Mouse (Mus musculus): ENCODE measurements around the gene Olfr1247. TPM values are rescaled to one million over a fixed set of nuclear protein-coding genes. Genes with fewer than 3 reads are reported as not detected.
"Not testable (repeated sequence)": the region's sequence is repeated elsewhere in the genome, so short reads cannot be mapped to it uniquely, and the experiment has no call there.

The Olfr1247 gene
- not detected in 2 replicates for polyA plus RNA-seq (2016; fragmentation: Nextera tagmentation; extraction: Ambion mirVana)

GRCm38 (mm10) chr2:89614030-89614429 is at the start of gene Olfr1247:
Gene Olfr1247, minus strand, starts transcription at chr2:89614130.
- 78% methylated on average over 2 of the region's 2 CpGs for WGBS (ENCODE audit: insufficient replicate concordance)
- Histone ChIP-seq H3K9ac (no peak within 1 kb of the TSS), H3K4me1 (no peaks in the 10 kb centered on the region), H3K4me3 (no peak within 1 kb of the TSS), H3K27me3 (replicated peaks) (no peaks in the 10 kb centered on the region), H3K36me3 (no peaks in the 10 kb centered on the region), H3K27ac (no peak within 1 kb of the TSS), H3K9me3 (replicated peaks) (no peaks in the 10 kb centered on the region), H3K4me2 (no peak within 1 kb of the TSS)
- no peak for ATAC-seq

GRCm38 (mm10) chr2:89661367-89661766 is 47.4 kb upstream of the Olfr1247 start, which contains the start of gene Olfr1250:
Gene Olfr1250, minus strand, starts transcription at chr2:89661467.
- no peak for ATAC-seq

GRCm38 (mm10) chr2:89634883-89635282 is 21.0 kb upstream of the Olfr1247 start, which contains the start of gene Olfr1249:
Gene Olfr1249, minus strand, starts transcription at chr2:89634983.
- Histone ChIP-seq H3K4me2 (no peak within 1 kb of the TSS), H3K4me3 (no peak within 1 kb of the TSS), H3K27ac (no peak within 1 kb of the TSS), H3K4me1 (no peaks in the 10 kb centered on the region), H3K9ac (no peak within 1 kb of the TSS), H3K36me3 (no peaks in the 10 kb centered on the region), H3K27me3 (replicated peaks) (no peaks in the 10 kb centered on the region), H3K9me3 (replicated peaks) (no peaks in the 10 kb centered on the region)
- no peak for ATAC-seq
- WGBS (ENCODE audit: insufficient replicate concordance): 76% methylated on average over 2 of the region's 2 CpGs

More at GRCm38 (mm10) chr2:89661367-89661766, 47.4 kb upstream of the Olfr1247 start, which contains the start of gene Olfr1250:
- Histone ChIP-seq H3K4me3 (no peak within 1 kb of the TSS), H3K4me2 (no peak within 1 kb of the TSS), H3K27me3 (replicated peaks) (no peaks in the 10 kb centered on the region), H3K27ac (no peak within 1 kb of the TSS), H3K4me1 (no peaks in the 10 kb centered on the region), H3K36me3 (no peaks in the 10 kb centered on the region), H3K9ac (no peak within 1 kb of the TSS), H3K9me3 (replicated peaks) (no peaks in the 10 kb centered on the region)

GRCm38 (mm10) chr2:89618145-89618544 is 4.2 kb upstream of the Olfr1247 start, which contains the start of gene Olfr1248:
Gene Olfr1248, minus strand, starts transcription at chr2:89618245.
- ATAC-seq; H3K4me3 ChIP-seq; H3K4me2 ChIP-seq; H3K36me3 ChIP-seq; H3K9me3 ChIP-seq (replicated peaks); H3K27me3 ChIP-seq (replicated peaks); H3K4me1 ChIP-seq; H3K9ac ChIP-seq; H3K27ac ChIP-seq: not testable (repeated sequence)
- 86% methylated on average over 1 of the region's 1 CpGs for WGBS (ENCODE audit: insufficient replicate concordance)

GRCm38 (mm10) chr2:89593057-89593456 is 20.9 kb downstream of the Olfr1247 start, which contains the start of gene Olfr1246:
Gene Olfr1246, minus strand, starts transcription at chr2:89593157.
- no peak within 1 kb of the TSS for H3K4me2 ChIP-seq
- H3K9ac ChIP-seq: no peak within 1 kb of the TSS
- ATAC-seq: no peak
- no peaks in the 10 kb centered on the region for H3K4me1 ChIP-seq
- no peak within 1 kb of the TSS for H3K27ac ChIP-seq
- no peak within 1 kb of the TSS for H3K4me3 ChIP-seq
- no peaks in the 10 kb centered on the region for H3K27me3 ChIP-seq (replicated peaks)
- no peaks in the 10 kb centered on the region for H3K9me3 ChIP-seq (replicated peaks)
- 54% methylated on average over 2 of the region's 2 CpGs for WGBS (ENCODE audit: insufficient replicate concordance)
- H3K36me3 ChIP-seq: no peaks in the 10 kb centered on the region

GRCm38 (mm10) chr2:89578347-89578746 is 35.6 kb downstream of the Olfr1247 start, which contains the start of gene Olfr1245:
Gene Olfr1245, minus strand, starts transcription at chr2:89578447.
- Histone ChIP-seq H3K4me3 (no peak within 1 kb of the TSS), H3K27ac (no peak within 1 kb of the TSS), H3K27me3 (replicated peaks) (no peaks in the 10 kb centered on the region), H3K36me3 (no peaks in the 10 kb centered on the region), H3K4me2 (no peak within 1 kb of the TSS), H3K9ac (no peak within 1 kb of the TSS), H3K4me1 (no peaks in the 10 kb centered on the region), H3K9me3 (replicated peaks) (no peaks in the 10 kb centered on the region)
- no peak for ATAC-seq
- 50% methylated on average over 1 of the region's 1 CpGs for WGBS (ENCODE audit: insufficient replicate concordance)

GRCm38 (mm10) chr2:89562706-89563105 is 51.2 kb downstream of the Olfr1247 start:
- not testable (repeated sequence) for ATAC-seq; H3K9ac ChIP-seq; H3K4me1 ChIP-seq; H3K36me3 ChIP-seq; H3K4me2 ChIP-seq; H3K27me3 ChIP-seq (replicated peaks); H3K4me3 ChIP-seq; H3K27ac ChIP-seq; H3K9me3 ChIP-seq (replicated peaks)
- WGBS (ENCODE audit: insufficient replicate concordance): 40% methylated on average over 2 of the region's 2 CpGs

Other genes with a start within 250 kb of the Olfr1247 start
- gene Olfr1234, start 249.3 kb downstream of the Olfr1247 start, polyA plus RNA-seq (2016; fragmentation: Nextera tagmentation; extraction: Ambion mirVana): not detected in 2 replicates
- not detected in 2 replicates for gene Olfr1238, start 204.5 kb downstream of the Olfr1247 start, polyA plus RNA-seq (2016; fragmentation: Nextera tagmentation; extraction: Ambion mirVana)
- not detected in 2 replicates for gene Olfr1239, start 193.7 kb downstream of the Olfr1247 start, polyA plus RNA-seq (2016; fragmentation: Nextera tagmentation; extraction: Ambion mirVana)
- gene Olfr1240, start 171.1 kb downstream of the Olfr1247 start, polyA plus RNA-seq (2016; fragmentation: Nextera tagmentation; extraction: Ambion mirVana): not detected in 2 replicates
- not detected in 2 replicates for gene Olfr1241, start 127.0 kb downstream of the Olfr1247 start, polyA plus RNA-seq (2016; fragmentation: Nextera tagmentation; extraction: Ambion mirVana)
- not detected in 2 replicates for gene Olfr1242, start 115.8 kb downstream of the Olfr1247 start, polyA plus RNA-seq (2016; fragmentation: Nextera tagmentation; extraction: Ambion mirVana)
- not detected in 2 replicates for gene Olfr1243, start 82.6 kb downstream of the Olfr1247 start, polyA plus RNA-seq (2016; fragmentation: Nextera tagmentation; extraction: Ambion mirVana)
- gene Olfr1245, start 35.7 kb downstream of the Olfr1247 start, polyA plus RNA-seq (2016; fragmentation: Nextera tagmentation; extraction: Ambion mirVana): not detected in 2 replicates
- not detected in 2 replicates for gene Olfr1246, start 21.0 kb downstream of the Olfr1247 start, polyA plus RNA-seq (2016; fragmentation: Nextera tagmentation; extraction: Ambion mirVana)
- gene Olfr1248, start 4.1 kb upstream of the Olfr1247 start, polyA plus RNA-seq (2016; fragmentation: Nextera tagmentation; extraction: Ambion mirVana): not detected in 2 replicates
- not detected in 2 replicates for gene Olfr1249, start 20.9 kb upstream of the Olfr1247 start, polyA plus RNA-seq (2016; fragmentation: Nextera tagmentation; extraction: Ambion mirVana)
- not detected in 2 replicates for gene Olfr1250, start 47.3 kb upstream of the Olfr1247 start, polyA plus RNA-seq (2016; fragmentation: Nextera tagmentation; extraction: Ambion mirVana)
- gene Olfr1251, start 57.8 kb upstream of the Olfr1247 start, polyA plus RNA-seq (2016; fragmentation: Nextera tagmentation; extraction: Ambion mirVana): not detected in 2 replicates
- not detected in 2 replicates for gene Olfr1252, start 110.9 kb upstream of the Olfr1247 start, polyA plus RNA-seq (2016; fragmentation: Nextera tagmentation; extraction: Ambion mirVana)
- gene Olfr1253, start 143.0 kb upstream of the Olfr1247 start, polyA plus RNA-seq (2016; fragmentation: Nextera tagmentation; extraction: Ambion mirVana): not detected in 2 replicates
- not detected in 2 replicates for gene Olfr1254, start 179.5 kb upstream of the Olfr1247 start, polyA plus RNA-seq (2016; fragmentation: Nextera tagmentation; extraction: Ambion mirVana)
- not detected in 2 replicates for gene Olfr1255, start 197.9 kb upstream of the Olfr1247 start, polyA plus RNA-seq (2016; fragmentation: Nextera tagmentation; extraction: Ambion mirVana)
- gene Olfr1256, start 227.4 kb upstream of the Olfr1247 start, polyA plus RNA-seq (2016; fragmentation: Nextera tagmentation; extraction: Ambion mirVana): not detected in 2 replicates
- not detected in 2 replicates for gene Olfr48, start 234.1 kb upstream of the Olfr1247 start, polyA plus RNA-seq (2016; fragmentation: Nextera tagmentation; extraction: Ambion mirVana)

All from liver, embryonic 12.5 days (tissue).